Mouse (Mus musculus): ENCODE measurements around the gene Reg1.
"Not testable (repeated sequence)": the region's sequence is repeated elsewhere in the genome, so short reads cannot be mapped to it uniquely, and the experiment has no call there.

The Reg1 gene

DNA sequence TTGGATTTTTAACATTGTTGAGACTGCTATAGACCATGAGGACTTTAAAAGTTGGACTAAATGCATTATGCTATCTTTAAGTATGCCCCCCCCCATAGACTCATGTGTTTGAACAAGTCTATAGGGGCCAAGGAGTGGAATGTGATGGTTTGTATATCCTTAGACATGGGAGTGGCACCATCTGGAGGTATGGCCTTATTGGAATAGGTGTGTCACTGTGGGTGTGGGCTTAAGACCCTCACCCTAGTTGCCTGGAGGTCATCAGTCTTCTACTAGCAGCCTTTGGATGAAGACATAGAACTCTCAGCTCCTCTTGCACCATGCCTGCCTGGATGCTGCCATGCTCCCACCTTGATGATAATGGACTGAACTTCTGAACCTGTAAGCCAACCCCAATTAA lies at the start of gene Reg1:
Gene Reg1, plus strand, starts transcription at position 301 of the 400 bp plus-strand sequence.
- in situ Hi-C loops (cut with MboI, MseI): not testable (repeated sequence)

DNA sequence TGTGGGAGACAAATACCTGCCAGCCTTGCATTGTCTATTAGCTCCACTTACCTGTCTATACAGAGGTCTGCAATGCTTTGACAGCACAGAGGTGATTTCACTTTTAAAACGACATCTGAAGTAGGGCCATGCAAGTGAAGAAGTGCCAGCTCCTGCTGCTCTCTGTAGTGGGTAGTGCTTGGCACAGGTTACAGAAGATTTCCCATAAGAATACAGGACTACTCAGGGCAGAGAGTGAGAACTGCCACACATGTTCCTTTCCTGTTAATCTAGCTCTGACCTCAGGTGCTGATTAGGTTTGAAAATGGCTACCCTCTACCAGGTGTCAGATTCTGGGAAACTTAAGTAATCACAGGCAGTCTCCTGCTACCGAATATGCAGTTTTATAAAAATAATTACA lies 43.7 kb upstream of the Reg1 start, which contains the start of gene Reg3d:
Gene Reg3d, minus strand, starts transcription at position 101 of the 400 bp plus-strand sequence.
- in situ Hi-C loops (cut with MboI, MseI): no loop called here

GRCm38 (mm10) chr6:78380409-78380808 lies 42.1 kb upstream of the Reg1 start, which contains the start of gene Reg3a:
Reg3a (plus strand) TSS chr6:78380709.
- in situ Hi-C loops (cut with MboI, MseI): no loop called here

DNA sequence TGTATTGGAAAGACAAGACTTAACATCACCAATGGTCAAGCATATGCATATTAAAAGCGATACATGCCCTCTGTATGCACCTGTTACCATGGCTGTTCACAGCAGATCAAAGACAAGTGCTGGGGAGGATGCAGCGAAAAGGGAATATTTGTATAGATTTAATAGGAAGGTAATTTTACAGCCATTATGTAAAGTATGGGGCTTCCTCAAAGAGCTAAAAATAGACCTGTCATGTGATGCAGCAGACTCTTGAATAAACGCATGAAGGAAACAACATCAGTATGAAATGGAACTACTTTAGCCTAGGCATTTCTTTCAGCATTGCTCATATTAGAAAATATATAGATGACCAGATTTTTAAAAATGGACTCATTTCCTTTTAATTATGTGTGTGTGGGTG lies 36.9 kb upstream of the Reg1 start:
- in situ Hi-C loops (cut with MboI, MseI): no loop called here

- in situ Hi-C loops (cut with MboI, MseI): not testable (repeated sequence)
These were observed 27.2 kb upstream of the Reg1 start, which contains the start of gene Reg2 for GRCm38 (mm10) chr6:78395323-78395722. Reg2 (plus strand) TSS chr6:78395623.

- in situ Hi-C loops (cut with MboI, MseI): loop anchor here (25.0 kb wide), 1 partner anchor 1163 kb away; no protein-coding TSS in a partner anchor
These were observed 3.0 kb downstream of the Reg1 start for GRCm38 (mm10) chr6:78425497-78425896.

DNA sequence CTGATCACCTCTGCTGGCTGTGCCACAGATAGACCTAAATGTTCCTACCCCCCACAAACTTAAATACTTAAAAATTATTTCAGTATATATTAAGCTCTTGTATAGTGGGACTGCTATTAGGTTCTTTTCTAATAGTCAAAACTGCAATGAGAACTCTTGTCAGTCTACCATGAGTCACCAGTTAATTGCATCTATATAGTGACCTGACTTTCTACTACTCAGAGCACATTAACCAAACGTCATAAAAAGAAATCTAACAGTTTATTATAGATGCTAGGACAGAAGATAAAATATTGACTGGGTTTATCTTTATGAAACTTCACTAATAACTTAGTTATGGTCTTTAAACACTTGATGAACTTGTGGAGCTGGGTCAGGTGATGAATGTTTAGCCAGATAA lies 24.7 kb downstream of the Reg1 start:
- in situ Hi-C loops (cut with MboI, MseI): loop anchor here (10.0 to 25.0 kb wide), 2 partner anchors 458 to 1185 kb away; no protein-coding TSS in a partner anchor

DNA sequence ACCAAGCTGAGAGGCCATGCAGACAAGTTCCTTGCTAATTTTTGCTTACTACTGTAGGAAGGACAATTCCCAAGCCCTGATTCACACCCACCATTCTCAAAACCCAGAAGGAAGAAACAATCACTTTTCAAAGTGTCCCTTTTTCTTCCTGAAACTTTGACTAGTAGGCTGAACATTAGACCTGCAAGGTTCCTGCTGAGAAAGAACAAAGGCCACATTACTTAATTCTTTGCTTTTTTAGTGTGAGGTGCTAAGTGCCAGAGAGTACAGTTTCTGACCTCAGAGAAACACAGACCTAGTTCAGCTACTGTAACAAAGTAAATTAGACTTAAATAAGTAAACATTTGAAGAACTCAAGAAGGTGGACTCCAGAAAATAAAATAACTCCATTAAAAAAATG lies 25.9 kb downstream of the Reg1 start:
- in situ Hi-C loops (cut with MboI, MseI): loop anchor here (10.0 to 25.0 kb wide), 2 partner anchors 456 to 1186 kb away; no protein-coding TSS in a partner anchor

DNA sequence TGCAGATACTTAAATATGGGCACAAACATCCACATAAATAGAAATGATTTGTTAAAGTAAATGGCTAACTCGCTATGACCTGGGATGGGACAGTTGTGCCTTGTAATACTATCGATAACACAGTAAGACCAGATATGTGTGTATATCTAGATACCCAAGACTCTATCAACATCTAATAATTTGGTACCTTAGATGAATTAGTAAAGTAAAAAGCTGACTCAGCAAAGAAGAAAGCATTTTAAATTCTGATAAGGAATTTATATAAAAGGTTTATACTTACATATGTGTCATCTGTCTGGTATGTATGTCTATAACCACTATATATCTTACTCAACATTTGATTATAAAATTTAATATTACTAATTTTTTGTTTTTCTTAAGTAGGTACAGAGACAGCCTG lies 30.3 kb downstream of the Reg1 start:
- in situ Hi-C loops (cut with MboI, MseI): no loop called here

DNA sequence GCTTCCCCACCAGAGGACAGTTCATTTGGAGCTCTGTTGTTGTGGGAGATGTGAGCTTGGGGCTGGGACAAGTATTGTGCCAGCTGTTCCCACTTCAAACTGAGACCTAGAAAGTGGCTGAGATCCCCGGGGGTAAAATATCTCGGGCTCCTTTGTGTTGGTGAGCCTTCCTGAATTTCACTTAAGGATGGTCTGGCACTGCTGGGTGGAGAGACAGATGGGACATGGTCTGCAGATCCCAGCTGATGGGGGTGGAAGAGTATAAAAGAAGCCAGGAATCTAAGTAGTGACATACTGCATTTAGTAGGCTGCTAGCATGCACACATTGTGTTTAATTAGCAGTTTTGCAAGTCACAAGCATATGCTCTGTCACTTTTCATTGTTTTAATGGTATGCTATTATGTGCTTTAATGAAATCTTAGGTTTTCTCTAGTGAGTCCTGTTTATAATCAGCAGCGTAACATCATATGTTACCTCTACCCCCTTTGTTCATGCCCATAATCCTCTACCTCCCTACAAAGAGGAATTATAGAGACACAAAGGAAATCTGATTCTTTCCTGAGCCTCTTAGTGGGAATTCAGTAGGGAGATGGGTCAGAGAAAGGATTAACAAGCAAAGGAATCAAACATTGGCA lies 37.8 kb downstream of the Reg1 start:
- in situ Hi-C loops (cut with MboI, MseI): no loop called here

DNA sequence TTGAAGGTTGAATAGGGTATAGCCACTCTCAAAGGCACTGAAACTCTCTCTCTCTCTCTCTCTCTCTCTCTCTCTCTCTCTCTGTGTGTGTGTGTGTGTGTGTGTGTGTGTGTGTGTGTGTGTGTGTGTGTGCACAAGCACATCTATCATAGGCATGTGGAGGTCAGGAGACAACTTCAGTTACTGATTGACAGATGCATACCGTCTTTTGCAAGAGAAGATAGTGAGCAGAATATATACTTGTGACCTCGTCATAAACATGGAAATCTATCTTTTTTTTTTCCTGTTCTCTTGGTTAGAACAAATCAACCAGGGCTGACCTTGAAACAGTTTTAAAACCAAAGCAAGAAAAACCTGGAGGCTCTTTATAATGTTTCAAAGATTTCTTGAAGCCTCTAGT lies 39.8 kb downstream of the Reg1 start:
- in situ Hi-C loops (cut with MboI, MseI): no loop called here

DNA sequence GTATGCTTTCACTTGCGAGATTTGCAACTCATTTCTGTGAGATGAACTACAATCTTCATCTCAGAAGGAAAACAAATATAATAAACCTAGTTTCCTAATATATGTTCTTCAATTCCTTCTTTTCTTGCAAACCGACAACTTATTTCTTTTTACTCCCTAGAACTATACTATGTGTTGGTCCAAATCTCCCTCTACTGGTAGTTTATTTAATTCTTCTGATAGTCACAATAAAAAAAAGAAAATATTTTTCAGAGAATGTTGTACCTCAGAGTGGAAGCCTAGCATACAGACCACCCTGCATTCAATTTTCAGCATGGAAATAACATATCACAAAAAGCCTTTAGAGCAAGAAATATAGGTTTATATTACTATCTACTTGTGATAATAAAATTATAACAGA lies 40.8 kb downstream of the Reg1 start:
- in situ Hi-C loops (cut with MboI, MseI): no loop called here

- in situ Hi-C loops (cut with MboI, MseI): no loop called here
These were observed 46.3 kb downstream of the Reg1 start, which contains the start of gene Reg3g for GRCm38 (mm10) chr6:78468772-78469171. Reg3g (minus strand) TSS chr6:78468872.

DNA sequence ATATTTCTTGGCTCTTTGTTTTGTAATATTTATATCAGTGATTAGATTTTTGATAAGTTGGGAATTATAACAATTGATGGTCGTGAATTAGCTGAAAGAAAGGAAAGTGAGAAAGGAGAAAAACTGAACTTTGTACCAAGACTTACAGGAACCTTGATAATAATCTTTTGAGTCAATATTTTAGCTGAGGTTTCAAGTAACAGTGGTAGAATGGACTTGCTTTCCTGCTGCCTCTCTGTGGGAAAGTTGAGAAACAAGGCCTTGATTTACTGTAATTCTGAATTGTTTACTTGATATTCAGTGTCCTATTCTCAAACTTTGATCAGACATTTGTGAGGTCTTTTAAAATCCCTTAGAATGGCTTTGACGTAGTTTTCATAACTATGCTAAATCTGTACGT lies 46.8 kb downstream of the Reg1 start:
- in situ Hi-C loops (cut with MboI, MseI): no loop called here

All from T-helper 2 cell (primary cell).